Mouse (Mus musculus) G1E (cell line): ENCODE results near the gene Trpc7. TPM values are rescaled to one million over a fixed set of nuclear protein-coding genes. Genes with fewer than 3 reads are reported as not detected.

ENCODE experiments used
- ATAC-seq: 2 replicates; pipeline ENCODE4 v1.8.0; 2016; ENCODE audit warnings: mild to moderate bottlenecking; ENCODE audit not compliant: insufficient number of reproducible peaks, poor library complexity, low FRiP score, severe bottlenecking; ENCODE audit errors: extremely low read depth
- DNase-seq: peaks from one replicate; pipeline ENCODE4 v3.0.0; 2012; ENCODE audit warnings: low spot score
- H3K27me3 ChIP-seq: 2 replicates; pipeline ENCODE4 v1.6.1; 2012; ENCODE audit warnings: mild to moderate bottlenecking, low read length, inconsistent platforms; ENCODE audit not compliant: insufficient read depth
- H3K36me3 ChIP-seq: replicated peaks from 2 replicates; pipeline ENCODE3; 2012; ENCODE audit warnings: mild to moderate bottlenecking, inconsistent platforms
- H3K4me1 ChIP-seq: 2 replicates; pipeline ENCODE4 v1.6.1; 2012; ENCODE audit warnings: low read depth, low read length, inconsistent platforms, mixed read lengths; ENCODE audit not compliant: insufficient read depth
- H3K4me3 ChIP-seq: 2 replicates; pipeline ENCODE4 v1.5.1; 2012; ENCODE audit warnings: low read depth, mild to moderate bottlenecking, inconsistent platforms, low read length, moderate library complexity, mixed read lengths
- H3K9me3 ChIP-seq: replicated peaks from 2 replicates; pipeline ENCODE4 v1.6.1; 2012; ENCODE audit warnings: inconsistent platforms
- CTCF ChIP-seq: IDR thresholded peaks from 2 replicates; pipeline ENCODE4 v1.5.1; 2012; ENCODE audit warnings: low read depth, low read length, inconsistent platforms, mixed read lengths
- GATA1 ChIP-seq: IDR thresholded peaks from 2 replicates; pipeline ENCODE4 v1.6.1; 2012; ENCODE audit warnings: borderline replicate concordance, low read length, inconsistent platforms, mixed read lengths
- GATA2 ChIP-seq: IDR thresholded peaks from 2 replicates; pipeline ENCODE4 v1.6.1; 2012; ENCODE audit warnings: low read depth, low read length, inconsistent platforms, borderline replicate concordance
- POLR2AphosphoS5 ChIP-seq: IDR thresholded peaks from 2 replicates; pipeline ENCODE4 v1.6.1; 2012; ENCODE audit warnings: low read depth, low read length, inconsistent platforms; ENCODE audit not compliant: insufficient replicate concordance
- TAL1 ChIP-seq: conservative IDR thresholded peaks from 2 replicates; pipeline ENCODE4 v1.6.1; 2012; ENCODE audit warnings: low read depth, low read length, inconsistent platforms, mixed read lengths
- polyA plus RNA-seq: library from polyadenylated mRNA; stranded (reverse); fragments of >175 nt; gene quantifications from 2 replicates; pipeline ENCODE4 v1.2.3, GENCODE M21; 2012
- total RNA-seq, 2 experiments: library from RNA; stranded (forward) in 1 of 2; stranded (reverse) in 1 of 2; fragments of 200-1000 nt in 1 of 2; fragments of >200 nt in 1 of 2; fragmentation: Nextera tagmentation in 1 of 2; gene quantifications; 2 replicates each; pipeline ENCODE4 v1.2.3; 2014 to 2017

Gene Trpc7
- total and polyA plus RNA-seq, 3 experiments: 0.05 TPM; not detected in 2

- no peaks in the 10 kb centered on the region for H3K4me1 ChIP-seq
- ATAC-seq (no peak), DNase-seq (no peak)
- H3K36me3 ChIP-seq: no peaks in the 10 kb centered on the region
- H3K9me3 ChIP-seq: peaks cover 85% of the 10 kb centered on the region
- no peaks in the 10 kb centered on the region for H3K27me3 ChIP-seq
- TF ChIP-seq TAL1: no peak
- TF ChIP-seq GATA2: no peak
- TF ChIP-seq GATA1: no peak
- no peak for TF ChIP-seq POLR2AphosphoS5
- no peak for TF ChIP-seq CTCF
- no peak overlapping the region for H3K4me3 ChIP-seq
These were observed 114.9 kb downstream of the Trpc7 start for GRCm38 (mm10) chr13:56780746-56781469.

GRCm38 (mm10) chr13:56774304-56774703 lies 121.5 kb downstream of the Trpc7 start:
- ATAC-seq (no peak), DNase-seq (no peak)
- Histone ChIP-seq H3K4me1 (no peaks in the 10 kb centered on the region), H3K27me3 (no peaks in the 10 kb centered on the region), H3K36me3 (no peaks in the 10 kb centered on the region), H3K4me3 (no peak overlapping the region), H3K9me3 (peaks cover 64% of the 10 kb centered on the region)
- TF ChIP-seq GATA2: no peak
- no peak for TF ChIP-seq TAL1

- no peak for DNase-seq
- Histone ChIP-seq H3K36me3 (no peaks in the 10 kb centered on the region), H3K4me3 (no peak overlapping the region), H3K9me3 (peaks cover 59% of the 10 kb centered on the region), H3K27me3 (no peaks in the 10 kb centered on the region), H3K4me1 (no peaks in the 10 kb centered on the region)
- TF ChIP-seq GATA1: no peak
- no peak for TF ChIP-seq POLR2AphosphoS5
- no peak for TF ChIP-seq CTCF
- no peak for TF ChIP-seq TAL1
- TF ChIP-seq GATA2: no peak
- no peak for ATAC-seq
These were observed 122.4 kb downstream of the Trpc7 start for GRCm38 (mm10) chr13:56773262-56773870.

GRCm38 (mm10) chr13:56772592-56772991 lies 123.2 kb downstream of the Trpc7 start:
- ATAC-seq: no peak
- Histone ChIP-seq H3K36me3 (no peaks in the 10 kb centered on the region), H3K4me1 (no peaks in the 10 kb centered on the region), H3K4me3 (no peak overlapping the region), H3K9me3 (peaks cover 55% of the 10 kb centered on the region), H3K27me3 (no peaks in the 10 kb centered on the region)
- no peak for TF ChIP-seq CTCF
- no peak for TF ChIP-seq GATA1
- no peak for TF ChIP-seq POLR2AphosphoS5
- no peak for TF ChIP-seq GATA2
- no peak for TF ChIP-seq TAL1
- no peak for DNase-seq

- Histone ChIP-seq H3K9me3 (peaks cover 56% of the 10 kb centered on the region), H3K4me1 (no peaks in the 10 kb centered on the region), H3K4me3 (no peak overlapping the region), H3K36me3 (no peaks in the 10 kb centered on the region), H3K27me3 (no peaks in the 10 kb centered on the region)
- no peak for ATAC-seq
- DNase-seq: no peak
- no peak for TF ChIP-seq CTCF
- no peak for TF ChIP-seq GATA2
- no peak for TF ChIP-seq GATA1
These were observed 125.0 kb downstream of the Trpc7 start for GRCm38 (mm10) chr13:56770786-56771185.

- Histone ChIP-seq H3K4me3 (no peak overlapping the region), H3K27me3 (no peaks in the 10 kb centered on the region), H3K9me3 (peaks cover 60% of the 10 kb centered on the region), H3K4me1 (no peaks in the 10 kb centered on the region), H3K36me3 (no peaks in the 10 kb centered on the region)
- no peak for DNase-seq
- ATAC-seq: no peak
- TF ChIP-seq POLR2AphosphoS5 (no peak), GATA2 (no peak), CTCF (no peak), TAL1 (no peak), GATA1 (no peak)
These were observed 125.6 kb downstream of the Trpc7 start for GRCm38 (mm10) chr13:56770136-56770578.

GRCm38 (mm10) chr13:56769431-56769830 lies 126.4 kb downstream of the Trpc7 start:
- no peak for ATAC-seq
- no peak for TF ChIP-seq TAL1
- TF ChIP-seq GATA2: no peak
- no peak for TF ChIP-seq GATA1
- no peak for TF ChIP-seq CTCF
- TF ChIP-seq POLR2AphosphoS5: no peak
- no peaks in the 10 kb centered on the region for H3K36me3 ChIP-seq
- no peak for DNase-seq
- peaks cover 65% of the 10 kb centered on the region for H3K9me3 ChIP-seq
- H3K27me3 ChIP-seq: no peaks in the 10 kb centered on the region
- no peaks in the 10 kb centered on the region for H3K4me1 ChIP-seq
- no peak overlapping the region for H3K4me3 ChIP-seq
